Mouse (Mus musculus) testis, adult 2 months (tissue): ENCODE results near the gene Hist1h2bh. TPM values are rescaled to one million over a fixed set of nuclear protein-coding genes. Genes with fewer than 3 reads are reported as not detected.

Experiments used
- H3K27ac ChIP-seq: fragments of 200-500 bp; 2 replicates; pipeline ENCODE4 v1.5.1; 2012; ENCODE audit warnings: low read depth, low read length; ENCODE audit not compliant: control insufficient read depth, insufficient read depth
- H3K27me3 ChIP-seq: fragments of 200-500 bp; 2 replicates; pipeline ENCODE4 v1.6.1; 2012; ENCODE audit warnings: mild to moderate bottlenecking, low read length, moderate library complexity; ENCODE audit not compliant: control insufficient read depth, insufficient read depth
- H3K36me3 ChIP-seq: fragments of 200-500 bp; 2 replicates; pipeline ENCODE4 v1.6.1; 2012; ENCODE audit warnings: mild to moderate bottlenecking, low read length; ENCODE audit not compliant: control insufficient read depth, insufficient read depth
- H3K4me1 ChIP-seq: fragments of 200-500 bp; 2 replicates; pipeline ENCODE4 v1.6.1; 2012; ENCODE audit warnings: low read length; ENCODE audit not compliant: control insufficient read depth, insufficient read depth
- H3K4me3 ChIP-seq: fragments of 200-500 bp; 2 replicates; pipeline ENCODE4 v1.5.1; 2012; ENCODE audit warnings: low read depth, mild to moderate bottlenecking, low read length, moderate library complexity, mixed read lengths; ENCODE audit not compliant: control insufficient read depth
- CTCF ChIP-seq: fragments of 200-500 bp; IDR thresholded peaks from 2 replicates; pipeline ENCODE4 v1.5.1; 2012; ENCODE audit warnings: low read depth, mild to moderate bottlenecking, inconsistent platforms, low read length, moderate library complexity; ENCODE audit not compliant: control insufficient read depth, insufficient read depth, insufficient replicate concordance
- POLR2A ChIP-seq: fragments of 200-500 bp; IDR thresholded peaks from 2 replicates; pipeline ENCODE4 v1.6.1; 2012; ENCODE audit warnings: low read depth, mild to moderate bottlenecking, inconsistent platforms, low read length, moderate library complexity; ENCODE audit not compliant: control insufficient read depth
- polyA plus RNA-seq: library from polyadenylated mRNA; depleted of rRNA; stranded (reverse); fragments of >200 nt; gene quantifications from 2 replicates; pipeline ENCODE4 v1.2.3, GENCODE M21; 2012

Hist1h2bh gene
- polyA plus RNA-seq, 1 experiment: 0.07 TPM

GRCm38 (mm10) chr13:23532262-23533075, 10.7 kb downstream of the Hist1h2bh start:
- H3K27ac ChIP-seq: peak overlapping the region; percentile 39
- no peak overlapping the region for H3K4me3 ChIP-seq
- no peaks in the 10 kb centered on the region for H3K27me3 ChIP-seq
- TF ChIP-seq CTCF (no peak), POLR2A (no peak)
- H3K36me3 ChIP-seq: no peaks in the 10 kb centered on the region
- peaks cover 7% of the 10 kb centered on the region for H3K4me1 ChIP-seq

- Histone ChIP-seq H3K27ac (peak within 1 kb of the TSS; percentile 99), H3K27me3 (no peaks in the 10 kb centered on the region), H3K36me3 (no peaks in the 10 kb centered on the region), H3K4me1 (peaks cover 7% of the 10 kb centered on the region), H3K4me3 (peak within 1 kb of the TSS; percentile 79)
- TF ChIP-seq POLR2A (peak; percentile 83), CTCF (no peak)
Observed at GRCm38 (mm10) chr13:23530901-23531875, 12.0 kb downstream of the Hist1h2bh start, which contains the start of gene Hist1h4h. Hist1h4h (plus strand) TSS chr13:23531050.

- TF ChIP-seq CTCF (no peak), POLR2A (no peak)
- Histone ChIP-seq H3K36me3 (no peaks in the 10 kb centered on the region), H3K4me1 (peaks cover 9% of the 10 kb centered on the region)
Observed at GRCm38 (mm10) chr13:23530181-23530900, 12.9 kb downstream of the Hist1h2bh start.

GRCm38 (mm10) chr13:23529480-23530165, 13.6 kb downstream of the Hist1h2bh start:
- Histone ChIP-seq H3K36me3 (no peaks in the 10 kb centered on the region), H3K27me3 (no peaks in the 10 kb centered on the region), H3K4me3 (no peak overlapping the region; the same call in 1 of the 2 replicates), H3K27ac (peak overlapping the region; percentile 99; the same call in 1 of the 2 replicates), H3K4me1 (peaks cover 9% of the 10 kb centered on the region; the same call in 1 of the 2 replicates)
- TF ChIP-seq CTCF (no peak), POLR2A (no peak)

More at GRCm38 (mm10) chr13:23530181-23530900, 12.9 kb downstream of the Hist1h2bh start:
- Histone ChIP-seq H3K27me3 (no peaks in the 10 kb centered on the region), H3K4me3 (peak overlapping the region; percentile 79), H3K27ac (peak overlapping the region; percentile 99)

- no peaks in the 10 kb centered on the region for H3K27me3 ChIP-seq
- H3K27ac ChIP-seq: no peak overlapping the region; the same call in 1 of the 2 replicates
- no peaks in the 10 kb centered on the region for H3K36me3 ChIP-seq
- no peak for TF ChIP-seq CTCF
- TF ChIP-seq POLR2A: no peak
- H3K4me1 ChIP-seq: peaks cover 7% of the 10 kb centered on the region; the same call in 1 of the 2 replicates
- peak overlapping the region; percentile 41; the same call in 1 of the 2 replicates for H3K4me3 ChIP-seq
Observed at GRCm38 (mm10) chr13:23529005-23529404, 14.2 kb downstream of the Hist1h2bh start.

GRCm38 (mm10) chr13:23526312-23526711, 16.9 kb downstream of the Hist1h2bh start:
- no peaks in the 10 kb centered on the region for H3K27me3 ChIP-seq
- H3K4me1 ChIP-seq: peaks cover 2% of the 10 kb centered on the region; the same call in 1 of the 2 replicates
- no peaks in the 10 kb centered on the region for H3K36me3 ChIP-seq
- H3K27ac ChIP-seq: no peak overlapping the region
- no peak overlapping the region for H3K4me3 ChIP-seq
- no peak for TF ChIP-seq CTCF
- no peak for TF ChIP-seq POLR2A
